Mouse (Mus musculus): ENCODE data around the gene Mtmr6. TPM values are rescaled to one million over a fixed set of nuclear protein-coding genes. Genes with fewer than 3 reads are reported as not detected.
A peak's percentile ranks its signal among the peaks of the same experiment; 100 is the strongest.

The Mtmr6 gene
- total and polyA plus RNA-seq, 3 experiments: 11.7 to 20.3 (median 18.5) TPM

DNA sequence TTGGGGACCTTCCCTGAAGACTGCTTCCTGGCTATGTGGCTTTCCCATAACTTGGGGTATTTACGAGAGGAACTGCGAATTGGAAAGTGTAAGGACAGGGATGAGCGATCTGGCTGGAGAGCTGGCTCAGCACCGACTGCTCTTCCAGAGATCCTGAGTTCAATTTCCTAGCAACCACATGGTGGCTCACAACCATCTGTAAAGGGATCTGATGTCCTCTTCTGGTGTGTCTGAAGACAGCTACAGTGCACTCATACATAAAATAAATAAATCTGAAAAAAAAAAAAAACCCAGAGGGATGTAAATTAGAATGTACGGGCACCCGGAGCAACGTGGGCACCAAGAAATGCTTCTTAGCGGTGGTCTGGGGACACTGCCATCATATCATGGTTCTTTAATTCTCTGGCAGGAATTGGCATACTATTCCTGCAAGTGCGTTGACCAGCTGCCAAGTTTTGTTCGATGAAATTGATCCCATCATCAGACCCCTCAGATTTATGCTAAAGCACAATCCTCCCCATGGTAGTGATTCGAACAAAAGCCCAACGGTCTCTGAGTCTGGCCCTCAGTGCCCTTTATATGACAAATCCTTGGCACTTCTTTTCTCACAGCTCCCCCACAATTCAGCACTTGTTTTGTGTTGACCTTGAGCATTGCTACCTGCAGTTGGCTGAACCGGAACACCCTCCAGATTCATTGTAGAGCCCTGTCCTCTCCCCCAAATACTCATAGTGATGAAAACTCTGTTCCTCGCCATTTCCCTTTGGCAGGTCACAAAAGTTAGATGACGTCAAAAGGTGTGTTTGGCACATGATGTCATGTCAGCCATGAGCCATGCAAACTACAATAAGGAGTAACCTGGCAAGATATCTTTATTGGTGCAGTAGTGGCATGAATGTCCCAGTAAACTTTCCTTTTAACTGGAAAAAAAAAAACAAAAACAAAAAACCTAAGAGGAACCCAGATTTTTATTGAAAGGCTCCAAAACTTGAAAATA is 12.7 kb upstream of the Mtmr6 start (continued):
- TF ChIP-seq ZMIZ1 (IDR thresholded peaks at IDR 0.05; ENCODE audit: low read depth, low read length) (no peak), TBP (conservative IDR thresholded peaks at IDR 0.05; ENCODE audit: low read depth, low read length) (no peak), JUN (IDR thresholded peaks at IDR 0.05; ENCODE audit: insufficient read depth, low read depth, low read length) (peak; percentile 82), ZNF384 (IDR thresholded peaks at IDR 0.05; ENCODE audit: low read depth, low read length) (no peak), MAX (IDR thresholded peaks at IDR 0.05; ENCODE audit: low read length) (peak; percentile 45; the same call in 1 of the 2 replicates), HCFC1 (IDR thresholded peaks at IDR 0.05; ENCODE audit: low read depth, low read length) (no peak), ZC3H11A (IDR thresholded peaks at IDR 0.05; ENCODE audit: low read depth, low read length) (no peak), SIN3A (IDR thresholded peaks at IDR 0.05; ENCODE audit: low read length) (no peak), CHD2 (IDR thresholded peaks at IDR 0.05; ENCODE audit: low read length) (0 out of 2 replicates have a peak, but pooled peaks have one; percentile 28), KAT2A (IDR thresholded peaks at IDR 0.05; ENCODE audit: insufficient replicate concordance, low read length) (no peak), ETS1 (conservative IDR thresholded peaks at IDR 0.05; ENCODE audit: low read depth, low read length) (0 out of 2 replicates have a peak, but pooled peaks have one; percentile 19), IRF4 (IDR thresholded peaks at IDR 0.05; ENCODE audit: low read depth, low read length) (no peak; the same call in 1 of the 2 replicates), NRF1 (IDR thresholded peaks at IDR 0.05; ENCODE audit: low read depth, low read length) (no peak), USF1 (IDR thresholded peaks at IDR 0.05; ENCODE audit: low read depth, low read length) (no peak), CHD1 (IDR thresholded peaks at IDR 0.05; ENCODE audit: low read depth, low read length) (no peak; the same call in 1 of the 2 replicates), ZKSCAN1 (IDR thresholded peaks at IDR 0.05; ENCODE audit: borderline replicate concordance, low read depth, low read length) (no peak), SMC3 (IDR thresholded peaks at IDR 0.05; ENCODE audit: low read depth, low read length) (no peak)

GRCm38 (mm10) chr14:60253466-60253865 is 11.6 kb upstream of the Mtmr6 start:
- no peak for DNase-seq (ENCODE audit: extremely low read depth)
- no peaks in the 10 kb centered on the region for H3K27me3 ChIP-seq (replicated peaks)
- H3K36me3 ChIP-seq (replicated peaks in 1 of 2; ENCODE audit: control insufficient read depth in 1 of 2, insufficient read depth in 1 of 2, low read length in 1 of 2): peaks cover 0 to 2% of the 10 kb centered on the region in 2 experiments
- no peak overlapping the region for H3K4me3 ChIP-seq (replicated peaks in 1 of 3; ENCODE audit: low read depth in 2 of 3, low read length in 2 of 3, poor library complexity in 1 of 3)
- H3K27ac ChIP-seq (ENCODE audit: insufficient read depth, low read depth): no peak overlapping the region
- H3K9me3 ChIP-seq (replicated peaks; ENCODE audit: low read length): no peaks in the 10 kb centered on the region
- no peak overlapping the region for H3K4me2 ChIP-seq (ENCODE audit: insufficient read depth, low read depth, poor library complexity, severe bottlenecking)
- in situ Hi-C loops (cut with MboI; ENCODE audit: low pct_ligation_motif_present, low pct_unique_long_range_greater_than_20kb, low sequenced_read_pairs): loop anchor here (25.0 kb wide), 1 partner anchor 484 kb away; no protein-coding TSS in a partner anchor
- H3K79me2 ChIP-seq (replicated peaks; ENCODE audit: control insufficient read depth, extremely low read depth, insufficient read depth, poor library complexity, severe bottlenecking): peaks cover 24% of the 10 kb centered on the region
- dilution Hi-C loops (cut with MboI; ENCODE audit: extremely low pct_ligation_motif_present, extremely low pct_unique_long_range_greater_than_20kb, low sequenced_read_pairs): no loop called here
- TF ChIP-seq RAD21 (IDR thresholded peaks at IDR 0.05; ENCODE audit: low read depth, low read length): no peak
- TF ChIP-seq POLR2A (IDR thresholded peaks at IDR 0.05; ENCODE audit: low read depth, low read length): no peak
- no peak for TF ChIP-seq PAX5 (IDR thresholded peaks at IDR 0.05; ENCODE audit: low read length)
- TF ChIP-seq SMC3 (IDR thresholded peaks at IDR 0.05; ENCODE audit: low read depth, low read length): no peak
- no peak for TF ChIP-seq MAZ (IDR thresholded peaks at IDR 0.05; ENCODE audit: low read depth, low read length)
- TF ChIP-seq MAX (IDR thresholded peaks at IDR 0.05; ENCODE audit: low read length): no peak
- TF ChIP-seq NRF1 (IDR thresholded peaks at IDR 0.05; ENCODE audit: low read depth, low read length): no peak
- no peak for TF ChIP-seq GABPA (IDR thresholded peaks at IDR 0.05; ENCODE audit: insufficient replicate concordance, low read depth, low read length)
- TF ChIP-seq JUND (conservative IDR thresholded peaks at IDR 0.05; ENCODE audit: low read depth, low read length): no peak
- no peak for TF ChIP-seq SIN3A (IDR thresholded peaks at IDR 0.05; ENCODE audit: low read length)
- TF ChIP-seq ZKSCAN1 (IDR thresholded peaks at IDR 0.05; ENCODE audit: borderline replicate concordance, low read depth, low read length): no peak
- no peak for TF ChIP-seq TBP (conservative IDR thresholded peaks at IDR 0.05; ENCODE audit: low read depth, low read length)
- TF ChIP-seq MAFK (IDR thresholded peaks at IDR 0.05; ENCODE audit: insufficient replicate concordance, low read length): no peak
- TF ChIP-seq ZNF384 (IDR thresholded peaks at IDR 0.05; ENCODE audit: low read depth, low read length): no peak
- no peak for TF ChIP-seq NELFE (IDR thresholded peaks at IDR 0.05; ENCODE audit: low read depth, low read length)
- no peak for TF ChIP-seq BHLHE40 (IDR thresholded peaks at IDR 0.05; ENCODE audit: low read depth, low read length)
- TF ChIP-seq CTCF (conservative IDR thresholded peaks at IDR 0.05 in 1 of 2, IDR thresholded peaks at IDR 0.05 in 1 of 2; ENCODE audit: low read depth in 2 of 2, low read length in 2 of 2): no peak
- TF ChIP-seq CHD1 (IDR thresholded peaks at IDR 0.05; ENCODE audit: low read depth, low read length): no peak
- TF ChIP-seq EP300 (IDR thresholded peaks at IDR 0.05; ENCODE audit: low read length): no peak
- TF ChIP-seq MXI1 (IDR thresholded peaks at IDR 0.05; ENCODE audit: low read depth, low read length): no peak
- H3K4me1 ChIP-seq (ENCODE audit: control insufficient read depth in 1 of 2, insufficient read depth in 2 of 2): peaks cover 6 to 16% of the 10 kb centered on the region in 2 experiments; a peak in 3 of 4 replicates
- no peak overlapping the region for H3K9ac ChIP-seq (ENCODE audit: insufficient read depth, low read depth)

Measured in CH12.LX (cell line).